Mouse (Mus musculus) embryonic fibroblast, embryonic 13.5 days (primary cell): ENCODE measurements around the gene Mustn1.

Experiments
- CTCF ChIP-seq: IDR thresholded peaks from 2 replicates; pipeline ENCODE4 v1.5.1; 2011; ENCODE audit warnings: mild to moderate bottlenecking, control low read depth, low read length, moderate library complexity, borderline replicate concordance; ENCODE audit not compliant: insufficient read depth
- POLR2A ChIP-seq: IDR thresholded peaks from 2 replicates; pipeline ENCODE4 v1.6.1; 2011; ENCODE audit warnings: low read depth, mild to moderate bottlenecking, control low read depth, low read length, moderate library complexity

- 0 out of 2 replicates have a peak, but pooled peaks have one; percentile 4 for TF ChIP-seq POLR2A
- TF ChIP-seq CTCF, result no peak
Measured at GRCm38 (mm10) chr14:30870206-30871147, 8.5 kb upstream of the Mustn1 start.
